Mouse (Mus musculus): Measurements from ENCODE around the gene Phldb1. TPM values are rescaled to one million over a fixed set of nuclear protein-coding genes. Genes with fewer than 3 reads are reported as not detected.

The Phldb1 gene
- polyA plus RNA-seq, 1 experiment: 62.2 TPM

DNA sequence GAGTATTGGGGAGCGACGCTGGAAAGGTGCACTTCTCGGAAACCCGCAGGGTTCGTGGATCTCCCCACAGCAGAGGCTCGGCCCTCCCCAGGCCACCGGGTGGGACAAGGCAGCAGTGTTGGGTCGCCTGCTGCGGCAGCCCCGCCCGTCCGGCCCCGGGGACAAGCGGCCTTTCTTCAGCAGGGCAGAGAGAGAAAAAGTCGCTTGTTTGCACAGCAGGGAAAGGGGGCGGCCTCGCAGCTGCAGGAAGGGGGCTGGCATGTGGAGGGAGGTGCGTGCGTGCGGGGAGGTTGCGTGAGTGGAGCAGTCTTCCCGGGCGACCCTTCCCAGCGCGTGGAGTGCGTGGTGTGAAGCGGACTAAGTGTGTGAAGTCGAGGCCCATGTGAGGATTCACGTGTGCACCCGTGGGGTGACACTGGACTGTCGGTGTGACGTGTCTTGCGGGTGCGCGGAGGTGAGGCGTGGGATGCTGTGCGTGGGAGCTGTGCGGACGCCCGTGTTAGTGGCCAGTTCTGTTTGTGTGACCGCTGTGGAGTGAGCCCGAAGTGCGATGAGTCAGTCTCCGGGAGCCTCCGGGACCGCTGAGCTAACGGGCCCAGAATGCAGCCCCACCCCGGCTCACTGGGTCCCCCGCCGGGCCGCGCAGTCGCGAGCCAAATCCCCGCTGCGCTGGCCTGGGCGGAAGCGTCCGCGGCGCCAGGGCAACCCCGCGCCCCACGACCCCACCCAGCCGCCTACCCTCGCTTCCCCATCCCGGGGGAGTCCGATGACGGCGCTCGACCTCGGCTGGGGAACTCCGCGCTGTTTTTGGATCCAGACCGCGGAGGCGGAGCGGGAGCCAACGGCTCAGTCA, 1.1 kb downstream of the Phldb1 start:
- no peak for TF ChIP-seq MAX (IDR thresholded peaks at IDR 0.05; ENCODE audit: low read depth)
- no peak for TF ChIP-seq MYOG (IDR thresholded peaks at IDR 0.05; ENCODE audit: control insufficient read depth in 1 of 3, insufficient read depth in 1 of 3, insufficient read length in 2 of 3, low read depth in 2 of 3)
- TF ChIP-seq MYOD1 (IDR thresholded peaks at IDR 0.05; ENCODE audit: control insufficient read depth in 1 of 3, insufficient read length in 2 of 3, low read depth in 2 of 3): peak in 2 of 3 experiments; percentile 3 to 48
- TF ChIP-seq POLR2AphosphoS2 (IDR thresholded peaks at IDR 0.05; ENCODE audit: insufficient read length, low read depth): peak; percentile 85
- TF ChIP-seq CEBPB (IDR thresholded peaks at IDR 0.05; ENCODE audit: insufficient read depth, poor library complexity, severe bottlenecking): no peak
- TF ChIP-seq USF1 (IDR thresholded peaks at IDR 0.05; ENCODE audit: low read depth): no peak
- TF ChIP-seq TCF3 (IDR thresholded peaks at IDR 0.05; ENCODE audit: insufficient read length, low read depth): no peak
- peak; percentile 82 for TF ChIP-seq POLR2A (IDR thresholded peaks at IDR 0.05; ENCODE audit: insufficient read length, low read depth)
- TF ChIP-seq E2F4 (IDR thresholded peaks at IDR 0.05; ENCODE audit: insufficient read depth): no peak
- Histone ChIP-seq H3K4me3 (peak overlapping the region; percentile 92), H3K4me2 (ENCODE audit: low read depth) (peak overlapping the region; percentile 96), H3K79me2 (ENCODE audit: control insufficient read depth, insufficient read depth) (peaks cover 34% of the 10 kb centered on the region), H3ac (ENCODE audit: control insufficient read depth, insufficient read length) (peak overlapping the region; percentile 10), H3K27me3 (ENCODE audit: control insufficient read depth, insufficient read depth, insufficient read length) (no peaks in the 10 kb centered on the region), H3K36me3 (ENCODE audit: control insufficient read depth, insufficient read depth) (no peaks in the 10 kb centered on the region)

DNA sequence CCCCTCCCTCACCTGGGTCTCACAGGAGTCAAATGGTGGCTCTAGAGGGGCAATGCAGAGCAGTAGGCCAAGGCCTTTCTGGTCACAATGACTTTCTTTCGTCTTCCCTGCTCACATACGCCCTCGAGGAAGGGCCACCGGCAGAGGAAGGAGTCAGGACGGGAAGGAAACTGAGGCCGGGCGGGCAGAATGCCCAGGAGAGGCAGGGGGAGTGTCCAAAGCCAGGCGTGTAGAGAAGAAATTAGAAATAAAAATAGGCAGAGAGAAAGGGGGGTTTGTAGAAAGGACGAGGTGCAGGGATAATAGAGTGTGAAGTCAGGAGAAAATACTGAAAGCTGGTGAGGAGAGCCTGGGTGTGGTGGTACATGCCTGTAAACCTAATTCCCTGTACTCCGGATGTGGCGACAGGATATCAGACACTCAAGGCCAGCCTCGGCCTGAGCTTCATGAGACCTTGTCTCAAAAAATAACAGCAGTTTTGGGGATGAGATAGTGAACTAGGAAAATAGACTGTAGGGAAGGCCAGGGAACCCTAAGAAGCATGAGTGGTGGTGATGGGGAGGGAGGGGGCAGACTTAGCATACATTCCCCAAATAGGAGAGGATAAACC, 2.0 kb downstream of the Phldb1 start:
- Histone ChIP-seq H3K27me3 (ENCODE audit: control insufficient read depth, insufficient read depth, insufficient read length) (no peaks in the 10 kb centered on the region), H3K4me3 (peak overlapping the region; percentile 92), H3K79me2 (ENCODE audit: control insufficient read depth, insufficient read depth) (peaks cover 34% of the 10 kb centered on the region), H3ac (ENCODE audit: control insufficient read depth, insufficient read length) (peak overlapping the region; percentile 10), H3K36me3 (ENCODE audit: control insufficient read depth, insufficient read depth) (peaks cover 3% of the 10 kb centered on the region), H3K4me2 (ENCODE audit: low read depth) (peak overlapping the region; percentile 96)
- TF ChIP-seq MYOD1 (IDR thresholded peaks at IDR 0.05; ENCODE audit: control insufficient read depth in 1 of 3, insufficient read length in 2 of 3, low read depth in 2 of 3) (no peak), CEBPB (IDR thresholded peaks at IDR 0.05; ENCODE audit: insufficient read depth, poor library complexity, severe bottlenecking) (no peak), REST (IDR thresholded peaks at IDR 0.05; ENCODE audit: insufficient read depth, insufficient read length) (no peak), TCF12 (IDR thresholded peaks at IDR 0.05; ENCODE audit: insufficient read depth, poor library complexity, severe bottlenecking) (no peak), E2F4 (IDR thresholded peaks at IDR 0.05; ENCODE audit: insufficient read depth) (no peak), USF1 (IDR thresholded peaks at IDR 0.05; ENCODE audit: low read depth) (no peak), SRF (IDR thresholded peaks at IDR 0.05; ENCODE audit: control insufficient read depth, insufficient read length, low read depth) (no peak), MAX (IDR thresholded peaks at IDR 0.05; ENCODE audit: low read depth) (no peak), POLR2AphosphoS2 (IDR thresholded peaks at IDR 0.05; ENCODE audit: insufficient read length, low read depth) (no peak), MYOG (IDR thresholded peaks at IDR 0.05; ENCODE audit: control insufficient read depth in 1 of 3, insufficient read depth in 1 of 3, insufficient read length in 2 of 3, low read depth in 2 of 3) (no peak), POLR2A (IDR thresholded peaks at IDR 0.05; ENCODE audit: insufficient read length, low read depth) (no peak), TCF3 (IDR thresholded peaks at IDR 0.05; ENCODE audit: insufficient read length, low read depth) (no peak)

DNA sequence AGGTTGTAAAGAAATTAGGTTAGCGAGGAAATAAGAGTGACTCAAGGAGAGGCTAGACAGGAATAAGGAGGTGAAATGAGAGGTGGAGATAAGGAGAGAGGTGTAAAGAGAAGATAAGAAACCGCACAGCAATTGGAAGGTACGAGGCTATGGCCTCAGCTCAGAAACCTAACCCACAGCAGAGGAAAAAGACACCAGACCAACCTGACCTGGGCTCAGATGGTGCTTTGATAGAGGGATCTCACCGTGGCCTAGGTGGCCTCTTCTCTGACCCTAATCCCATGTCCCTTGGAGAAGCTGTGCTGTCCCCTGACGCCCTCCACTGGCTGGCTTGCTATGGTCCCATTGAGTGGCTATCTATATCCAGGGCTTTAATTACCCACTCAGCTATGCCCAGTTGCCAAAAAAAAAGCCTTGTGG, 2.9 kb downstream of the Phldb1 start:
- no peak for TF ChIP-seq E2F4 (IDR thresholded peaks at IDR 0.05; ENCODE audit: insufficient read depth)
- TF ChIP-seq MYOG (IDR thresholded peaks at IDR 0.05; ENCODE audit: control insufficient read depth in 1 of 3, insufficient read depth in 1 of 3, insufficient read length in 2 of 3, low read depth in 2 of 3): no peak
- no peak for TF ChIP-seq POLR2A (IDR thresholded peaks at IDR 0.05; ENCODE audit: insufficient read length, low read depth)
- H3K4me3 ChIP-seq: peak overlapping the region; percentile 92
- H3K79me2 ChIP-seq (ENCODE audit: control insufficient read depth, insufficient read depth): peaks cover 34% of the 10 kb centered on the region
- H3ac ChIP-seq (ENCODE audit: control insufficient read depth, insufficient read length): no peak overlapping the region
- peaks cover 5% of the 10 kb centered on the region for H3K36me3 ChIP-seq (ENCODE audit: control insufficient read depth, insufficient read depth)
- H3K27me3 ChIP-seq (ENCODE audit: control insufficient read depth, insufficient read depth, insufficient read length): no peaks in the 10 kb centered on the region
- peak overlapping the region; percentile 96 for H3K4me2 ChIP-seq (ENCODE audit: low read depth)

DNA sequence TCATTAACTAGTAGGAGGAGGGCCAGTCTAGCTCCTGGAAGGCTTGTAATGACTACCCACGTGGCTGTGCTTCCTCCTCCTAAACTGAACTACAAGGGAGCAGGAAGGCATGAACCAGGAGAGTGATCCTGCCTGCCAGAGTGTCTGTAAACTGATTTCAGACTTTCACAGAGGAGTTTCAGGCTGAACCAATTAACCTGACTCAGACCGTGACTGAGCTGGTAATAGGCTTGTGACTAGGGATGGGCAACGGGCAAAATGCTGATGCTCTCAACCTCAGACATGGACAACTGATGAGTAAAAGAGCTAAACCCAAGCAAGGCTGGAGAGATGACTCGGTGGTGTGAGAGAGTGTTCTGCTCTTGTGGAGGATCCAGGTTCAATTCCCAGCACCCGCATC, 7.6 kb downstream of the Phldb1 start:
- no peak overlapping the region for H3K4me3 ChIP-seq
- no peak overlapping the region for H3K4me2 ChIP-seq (ENCODE audit: low read depth)
- H3K36me3 ChIP-seq (ENCODE audit: control insufficient read depth, insufficient read depth): peaks cover 9% of the 10 kb centered on the region
- no peaks in the 10 kb centered on the region for H3K27me3 ChIP-seq (ENCODE audit: control insufficient read depth, insufficient read depth, insufficient read length)
- H3K79me2 ChIP-seq (ENCODE audit: control insufficient read depth, insufficient read depth): peaks cover 22% of the 10 kb centered on the region
- no peak for TF ChIP-seq POLR2AphosphoS2 (IDR thresholded peaks at IDR 0.05; ENCODE audit: insufficient read length, low read depth)
- TF ChIP-seq MYOG (IDR thresholded peaks at IDR 0.05; ENCODE audit: control insufficient read depth in 1 of 3, insufficient read depth in 1 of 3, insufficient read length in 2 of 3, low read depth in 2 of 3): no peak
- TF ChIP-seq CEBPB (IDR thresholded peaks at IDR 0.05; ENCODE audit: insufficient read depth, poor library complexity, severe bottlenecking): no peak
- TF ChIP-seq E2F4 (IDR thresholded peaks at IDR 0.05; ENCODE audit: insufficient read depth): no peak
- TF ChIP-seq MAX (IDR thresholded peaks at IDR 0.05; ENCODE audit: low read depth): no peak
- no peak for TF ChIP-seq USF1 (IDR thresholded peaks at IDR 0.05; ENCODE audit: low read depth)
- no peak for TF ChIP-seq MYOD1 (IDR thresholded peaks at IDR 0.05; ENCODE audit: control insufficient read depth in 1 of 3, insufficient read length in 2 of 3, low read depth in 2 of 3)
- no peak for TF ChIP-seq POLR2A (IDR thresholded peaks at IDR 0.05; ENCODE audit: insufficient read length, low read depth)
- TF ChIP-seq SRF (IDR thresholded peaks at IDR 0.05; ENCODE audit: control insufficient read depth, insufficient read length, low read depth): no peak
- TF ChIP-seq TCF12 (IDR thresholded peaks at IDR 0.05; ENCODE audit: insufficient read depth, poor library complexity, severe bottlenecking): no peak
- TF ChIP-seq TCF3 (IDR thresholded peaks at IDR 0.05; ENCODE audit: insufficient read length, low read depth): no peak
- TF ChIP-seq REST (IDR thresholded peaks at IDR 0.05; ENCODE audit: insufficient read depth, insufficient read length): no peak
- no peak overlapping the region for H3ac ChIP-seq (ENCODE audit: control insufficient read depth, insufficient read length)

All from myocyte (in vitro differentiated cells).